Mouse (Mus musculus) brain, embryonic 18.5 days (tissue): ENCODE data around the gene Pkp3.
A peak's percentile ranks its signal among the peaks of the same experiment; 100 is the strongest.

Source experiments
- DNase-seq: peaks from one replicate; pipeline ENCODE4 v3.0.0-alpha.2; 2012; ENCODE audit warnings: low read depth, low spot score

The Pkp3 gene

DNA sequence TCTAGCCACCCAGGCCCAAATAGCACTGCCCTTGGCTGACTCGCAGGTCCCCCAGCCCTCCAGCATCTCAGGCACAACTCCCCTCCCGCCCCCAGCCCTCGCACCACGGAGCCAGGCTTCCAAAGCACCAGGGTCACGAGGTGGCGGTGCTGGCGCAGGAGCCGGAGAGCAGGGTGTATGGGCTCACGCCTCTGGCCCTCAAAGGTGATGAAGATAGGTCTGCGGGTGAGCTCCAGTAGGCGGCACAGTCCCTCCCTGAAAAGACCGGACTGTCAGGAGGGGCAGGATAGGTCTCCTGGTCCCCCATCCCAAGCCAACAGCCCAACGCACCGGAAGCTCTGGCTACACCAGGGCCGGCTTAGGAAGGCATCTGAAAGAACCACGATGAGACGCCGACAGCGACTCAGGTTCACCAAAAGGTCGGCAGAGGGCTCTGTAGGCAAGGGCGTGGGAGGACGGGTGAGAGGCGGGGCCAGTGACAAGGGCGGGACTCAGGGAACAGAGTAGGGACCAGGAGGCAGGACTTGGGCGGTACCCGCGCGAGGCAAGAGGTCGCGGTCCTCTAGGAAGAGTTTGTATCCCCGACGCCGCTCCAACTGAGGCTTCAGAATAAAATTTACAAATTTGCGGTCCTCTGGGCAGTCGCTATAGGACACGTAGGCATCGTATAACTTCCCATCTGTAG lies 14.2 kb downstream of the Pkp3 start:
- no peak for DNase-seq

GRCm38 (mm10) chr7:141093950-141094349 lies 15.9 kb downstream of the Pkp3 start:
- no peak for DNase-seq

- DNase-seq, result no peak
These were observed 16.6 kb downstream of the Pkp3 start for GRCm38 (mm10) chr7:141094487-141095205.

GRCm38 (mm10) chr7:141096021-141096420 lies 18.0 kb downstream of the Pkp3 start:
- no peak for DNase-seq

DNA sequence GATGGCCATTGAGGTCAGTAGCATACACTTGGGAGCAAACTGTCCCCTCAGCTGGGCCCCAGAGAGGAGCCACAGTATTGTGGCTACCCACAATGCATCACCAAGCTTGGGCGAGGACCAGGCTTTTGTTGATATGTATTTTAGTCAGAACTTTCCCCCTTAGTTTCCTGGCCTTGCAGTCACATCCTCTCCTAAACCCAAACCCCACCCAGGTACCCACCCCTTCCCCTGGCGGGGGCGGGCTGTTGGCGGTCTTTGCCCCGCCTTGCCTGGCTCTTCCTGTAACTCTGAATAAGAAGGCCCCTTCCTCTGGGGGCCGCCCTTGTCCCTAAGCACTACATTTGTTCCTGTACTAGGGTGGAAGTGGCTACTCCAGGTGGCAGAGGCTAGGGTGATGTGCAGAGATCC lies 18.6 kb downstream of the Pkp3 start:
- no peak for DNase-seq

- DNase-seq, result no peak
These were observed 19.2 kb downstream of the Pkp3 start for GRCm38 (mm10) chr7:141097177-141097576.

DNA sequence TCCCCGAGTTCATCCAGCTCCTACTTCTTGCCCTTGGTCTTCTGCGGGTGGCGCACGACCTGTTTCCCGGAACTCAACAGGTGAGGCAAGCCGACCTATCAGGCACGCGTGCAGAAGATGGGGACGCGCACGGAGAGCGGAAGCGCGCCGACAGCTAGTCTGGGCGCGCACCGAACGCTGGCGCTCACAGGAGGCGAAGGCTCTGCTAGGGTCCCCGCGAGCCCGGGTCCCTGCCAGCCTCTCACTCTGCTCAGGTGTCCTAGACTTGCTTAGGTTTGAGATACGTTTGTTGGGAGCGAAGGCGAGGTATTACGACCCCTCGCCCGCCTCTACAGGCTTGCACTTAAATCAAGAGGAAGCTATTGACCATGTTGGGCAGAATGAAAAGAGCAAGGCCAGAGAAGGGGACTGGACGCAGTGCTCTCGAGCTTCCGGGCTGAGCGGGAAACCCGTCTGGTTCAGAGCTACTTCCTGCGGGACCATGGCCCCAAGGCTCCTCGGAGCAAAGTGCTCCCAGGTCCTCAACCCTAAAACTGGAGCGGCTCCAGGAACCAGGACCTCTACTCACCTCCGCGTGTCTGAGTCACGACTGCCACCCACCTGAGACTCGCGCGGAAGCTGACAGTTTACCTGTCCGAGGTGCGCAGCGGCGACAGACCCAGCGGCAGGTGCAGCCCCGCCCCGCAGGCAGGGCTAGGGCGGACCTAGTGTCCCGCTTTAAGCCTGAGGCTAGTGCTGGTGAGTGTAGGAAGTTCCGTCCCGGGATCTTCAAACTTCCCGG lies 22.1 kb downstream of the Pkp3 start, which contains the start of gene Sigirr:
Gene Sigirr, minus strand, starts transcription at position 662 of the 781 bp plus-strand sequence.
- DNase-seq, result peak; percentile 6

- no peak for DNase-seq
These were observed 25.1 kb downstream of the Pkp3 start for GRCm38 (mm10) chr7:141103161-141103560.

- DNase-seq, result no peak
These were observed 37.9 kb downstream of the Pkp3 start for GRCm38 (mm10) chr7:141115874-141116273.

DNA sequence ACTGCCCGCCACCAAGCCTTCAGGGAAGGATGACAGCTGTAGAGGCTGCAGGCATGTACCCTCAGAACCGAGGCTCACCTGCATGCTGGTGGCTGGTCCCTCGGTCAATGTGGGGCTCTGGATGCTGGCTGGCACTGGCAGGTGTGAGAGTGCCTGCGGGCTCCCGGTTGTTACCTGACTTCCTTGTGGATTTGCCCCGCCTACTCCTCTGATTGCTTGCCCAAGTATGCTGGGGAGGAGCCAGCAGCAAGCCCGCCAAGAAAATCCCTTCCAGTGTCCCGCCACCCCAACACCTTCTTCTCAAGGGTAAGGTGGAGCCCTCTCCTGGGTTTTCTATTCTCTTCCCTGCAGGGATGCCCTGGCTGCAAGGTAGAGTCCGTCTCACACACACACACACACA lies 39.6 kb downstream of the Pkp3 start, which contains the start of gene Ano9:
Gene Ano9, minus strand, starts transcription at position 171 of the 400 bp plus-strand sequence.
- no peak for DNase-seq

DNA sequence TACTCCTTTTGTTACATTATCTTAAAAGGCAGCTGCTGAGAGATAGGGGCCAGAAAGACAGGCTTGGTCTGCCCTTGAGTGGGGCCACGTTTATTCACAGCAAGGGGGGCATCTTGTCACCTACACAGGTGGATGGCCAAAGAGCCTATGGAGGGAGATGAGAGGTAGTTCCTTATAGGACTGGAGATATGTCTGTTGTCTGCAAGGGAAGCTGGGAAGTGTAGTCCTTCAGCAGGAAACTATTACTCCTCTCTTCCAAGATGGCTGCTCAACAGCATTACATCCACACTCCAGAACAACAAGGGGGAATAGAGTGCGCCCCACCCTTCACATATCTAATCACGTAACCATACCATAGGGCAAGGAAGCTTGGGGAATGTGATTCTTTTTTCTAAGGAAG lies 41.5 kb downstream of the Pkp3 start:
- DNase-seq, result no peak

DNA sequence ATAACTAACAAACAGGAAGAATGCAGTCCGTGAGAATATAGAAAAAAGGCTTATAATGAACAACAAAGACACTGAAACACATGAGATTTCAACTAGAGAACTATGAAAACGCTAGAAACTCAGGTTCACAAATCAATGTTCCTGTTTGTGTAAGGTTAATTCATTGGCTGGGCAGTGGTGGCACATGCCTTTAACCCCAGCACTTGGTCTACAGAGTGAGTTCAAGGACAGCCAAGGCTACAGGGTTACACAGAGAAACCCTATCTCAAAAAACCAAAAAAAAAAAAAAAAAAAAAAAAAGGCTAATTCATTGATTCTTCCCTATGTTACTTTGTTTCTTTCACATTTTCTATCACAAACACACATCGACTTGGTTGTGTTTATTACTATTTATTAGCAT lies 42.6 kb downstream of the Pkp3 start:
- no peak for DNase-seq

DNA sequence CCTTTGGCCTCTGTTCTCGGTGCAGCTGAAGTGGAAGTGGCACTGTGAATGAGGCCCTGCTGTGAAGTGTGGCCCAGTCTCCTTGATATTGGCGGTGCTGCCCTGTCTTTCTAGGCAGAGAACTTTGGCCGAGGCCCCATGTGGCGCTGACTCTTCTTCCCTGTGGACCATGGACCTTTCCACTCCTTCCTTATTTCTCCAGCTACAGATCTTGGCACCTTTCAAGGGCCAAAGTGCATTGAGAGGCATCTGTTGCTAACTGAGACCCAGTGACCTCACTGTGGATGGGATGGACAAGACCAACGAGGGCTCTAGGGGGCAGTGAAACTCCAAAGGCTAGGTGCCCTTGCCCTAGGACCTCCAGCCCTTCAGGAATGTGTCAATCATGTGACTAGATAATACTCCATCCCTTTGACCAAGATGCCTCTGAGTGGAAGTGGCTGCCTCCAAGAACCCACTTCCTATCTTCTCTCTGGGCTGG lies 43.1 kb downstream of the Pkp3 start:
- DNase-seq, result no peak

GRCm38 (mm10) chr7:141122245-141122644 lies 44.2 kb downstream of the Pkp3 start, which contains the start of gene Ptdss2:
Gene Ptdss2, plus strand, starts transcription at chr7:141122382.
- no peak for DNase-seq

DNA sequence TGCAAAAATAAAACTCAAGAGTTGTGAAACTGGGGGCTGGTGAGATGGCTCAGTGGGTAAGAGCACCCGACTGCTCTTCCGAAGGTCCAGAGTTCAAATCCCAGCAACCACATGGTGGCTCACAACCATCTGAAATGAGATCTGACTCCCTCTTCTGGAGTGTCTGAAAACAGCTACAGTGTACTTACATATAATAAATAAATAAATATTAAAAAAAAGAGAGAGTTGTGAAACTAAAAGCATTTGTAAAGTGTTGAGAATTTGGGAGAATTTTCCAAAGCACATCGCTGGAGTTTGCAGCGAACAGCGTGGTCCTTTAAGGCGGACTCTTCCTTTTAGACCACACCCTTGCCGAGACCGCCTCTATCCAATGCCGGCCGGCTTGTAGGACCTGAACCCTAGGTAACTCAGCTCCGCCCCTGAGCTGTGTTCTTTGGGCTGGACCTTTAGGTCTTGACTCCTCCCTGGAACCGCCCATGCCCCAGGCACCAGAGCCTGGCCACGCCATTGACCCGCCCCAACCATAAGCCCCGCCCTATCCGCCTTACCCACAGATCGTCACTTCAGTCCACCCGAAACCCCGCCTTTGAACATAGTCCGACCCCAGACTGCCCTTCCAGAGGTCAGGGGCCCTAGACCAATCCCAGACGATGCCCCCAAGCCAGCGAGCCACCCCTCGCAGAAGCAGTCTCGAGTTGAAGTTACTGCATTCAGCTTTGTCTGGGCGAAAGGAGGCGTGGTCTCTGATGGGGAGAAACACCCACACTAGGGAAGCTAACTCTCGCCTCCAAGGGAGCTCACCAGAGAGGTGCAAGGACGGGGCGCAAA lies 44.9 kb downstream of the Pkp3 start:
- peak; percentile 80 for DNase-seq

DNA sequence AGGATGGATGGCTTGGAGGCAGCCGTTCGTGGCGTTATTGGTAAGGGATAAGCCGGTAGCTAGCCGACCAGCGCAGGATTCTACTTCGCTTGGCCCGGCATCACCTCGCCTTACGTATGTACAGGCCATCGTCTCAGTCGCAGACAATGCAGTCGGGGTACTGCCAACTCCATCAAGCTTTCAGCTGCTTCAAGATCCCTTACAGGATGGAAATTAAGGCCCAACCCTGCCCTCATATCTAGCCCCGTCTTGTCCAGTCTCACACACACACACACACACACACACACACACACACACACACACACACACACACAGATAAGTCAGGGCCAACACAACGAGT lies 45.5 kb downstream of the Pkp3 start:
- no peak for DNase-seq

- DNase-seq, result peak; percentile 80
These were observed 53.2 kb downstream of the Pkp3 start for GRCm38 (mm10) chr7:141131024-141131820.

GRCm38 (mm10) chr7:141131904-141132755 lies 54.1 kb downstream of the Pkp3 start:
- DNase-seq, result no peak
